Mouse (Mus musculus) heart, embryonic 14.5 days (tissue): ENCODE measurements around the gene Kat7. TPM values are rescaled to one million over a fixed set of nuclear protein-coding genes. Genes with fewer than 3 reads are reported as not detected.

ENCODE experiments used
- ATAC-seq: fragments of 200-750 bp; cut with Nextera tagmentation; 2 replicates; pipeline ENCODE4 v1.8.0; 2017; ENCODE audit warnings: low read depth, moderate TSS enrichment; ENCODE audit not compliant: insufficient number of reproducible peaks, insufficient read depth, low FRiP score
- H3K27ac ChIP-seq, 2 experiments: fragments of 200-500 bp in 1 of 2; fragments of 300-500 bp in 1 of 2; sonication (generic) in 1 of 2; replicated peaks in 1 of 2; 2 replicates each; pipeline ENCODE4 v1.5.1; 2012 to 2014; ENCODE audit warnings: low read depth in 2 of 2, low read length in 2 of 2, control low read depth in 1 of 2, mild to moderate bottlenecking in 1 of 2, mixed read lengths in 1 of 2; ENCODE audit not compliant: control insufficient read depth in 1 of 2, insufficient read depth in 1 of 2
- H3K27me3 ChIP-seq: fragments of 300-500 bp; sonication (generic); 2 replicates; pipeline ENCODE4 v1.6.1; 2014; ENCODE audit warnings: mild to moderate bottlenecking, low read length, control low read depth; ENCODE audit not compliant: control insufficient read depth, insufficient read depth
- H3K36me3 ChIP-seq: fragments of 300-500 bp; sonication (generic); 2 replicates; pipeline ENCODE4 v1.6.1; 2014; ENCODE audit warnings: mild to moderate bottlenecking, control low read depth, low read length, mixed read lengths; ENCODE audit not compliant: control insufficient read depth, insufficient read depth
- H3K4me1 ChIP-seq, 2 experiments: fragments of 200-500 bp in 1 of 2; fragments of 300-500 bp in 1 of 2; sonication (generic) in 1 of 2; 2 replicates each; pipeline ENCODE4 v1.6.1; 2012 to 2014; ENCODE audit warnings: low read length in 2 of 2, control low read depth in 1 of 2, mixed read lengths in 1 of 2; ENCODE audit not compliant: control insufficient read depth in 2 of 2, insufficient read depth in 2 of 2
- H3K4me2 ChIP-seq: fragments of 300-500 bp; sonication (generic); 2 replicates; pipeline ENCODE4 v1.6.1; 2014; ENCODE audit warnings: mild to moderate bottlenecking, low read length
- H3K4me3 ChIP-seq, 2 experiments: fragments of 200-500 bp in 1 of 2; fragments of 300-500 bp in 1 of 2; sonication (generic) in 1 of 2; 2 replicates each; pipeline ENCODE4 v1.5.1; 2012 to 2014; ENCODE audit warnings: low read length in 2 of 2, mild to moderate bottlenecking in 2 of 2, control low read depth in 1 of 2, low read depth in 1 of 2, moderate library complexity in 1 of 2; ENCODE audit not compliant: control insufficient read depth in 1 of 2, insufficient read depth in 1 of 2
- H3K9ac ChIP-seq: fragments of 300-500 bp; sonication (generic); 2 replicates; pipeline ENCODE4 v1.6.1; 2014; ENCODE audit warnings: mild to moderate bottlenecking, low read length
- H3K9me3 ChIP-seq: fragments of 300-500 bp; sonication (generic); 2 replicates; pipeline ENCODE4 v1.6.1; 2016; ENCODE audit warnings: low read length, control low read depth; ENCODE audit not compliant: control insufficient read depth
- WGBS: fragments of 180-500 bp; shearing (Covaris S2); extraction: QIAGEN DNeasy Blood & Tissue Kit; methylation state at CpG from one replicate; pipeline ENCODE4 v1.1.7; 2014; 5-methylcytosine and 5-hydroxymethylcytosine counted together
- polyA plus RNA-seq: library from polyadenylated mRNA; unstranded; fragments of >200 nt; fragmentation: Nextera tagmentation; extraction: Ambion mirVana; gene quantifications from 2 replicates; pipeline ENCODE4 v1.2.1, GENCODE M21; 2014

The Kat7 gene
- polyA plus RNA-seq, 1 experiment from 2014 or later = 45.6 TPM

- Histone ChIP-seq H3K27ac (no peak overlapping the region), H3K9me3 (no peaks in the 10 kb centered on the region), H3K4me3 (no peak overlapping the region), H3K4me2 (no peak overlapping the region), H3K27me3 (no peaks in the 10 kb centered on the region), H3K36me3 (no peaks in the 10 kb centered on the region), H3K4me1 (peaks cover 4 to 20% of the 10 kb centered on the region in 2 experiments), H3K9ac (no peak overlapping the region)
- WGBS = 76% methylated on average over 7 of the region's 7 CpGs
- ATAC-seq = no peak
Measured at GRCm38 (mm10) chr11:95315215-95315955, 5.3 kb upstream of the Kat7 start.

- H3K27me3 ChIP-seq = no peaks in the 10 kb centered on the region
- WGBS = 30% methylated on average over 5 of the region's 5 CpGs
- peak overlapping the region in 1 of 2 experiments; percentile 84; a peak in 2 of 4 replicates for H3K4me3 ChIP-seq
- H3K4me2 ChIP-seq = peak overlapping the region; percentile 79
- no peak for ATAC-seq
- H3K9me3 ChIP-seq = no peaks in the 10 kb centered on the region
- peak overlapping the region; percentile 88 for H3K9ac ChIP-seq
- peak overlapping the region in 1 of 2 experiments; percentile 98; a peak in 2 of 4 replicates for H3K27ac ChIP-seq
- H3K36me3 ChIP-seq = peaks cover under 1% of the 10 kb centered on the region; the same call in 1 of the 2 replicates
- H3K4me1 ChIP-seq = peaks cover 4 to 27% of the 10 kb centered on the region in 2 experiments
Measured at GRCm38 (mm10) chr11:95311425-95311807, 1.4 kb upstream of the Kat7 start.

GRCm38 (mm10) chr11:95310648-95311424 lies 790 bp upstream of the Kat7 start:
- 5% methylated on average over 17 of the region's 17 CpGs for WGBS
- peak overlapping the region; percentile 84 for H3K4me3 ChIP-seq
- no peak for ATAC-seq
- no peaks in the 10 kb centered on the region for H3K27me3 ChIP-seq
- peak overlapping the region; percentile 79 for H3K4me2 ChIP-seq
- H3K9me3 ChIP-seq = no peaks in the 10 kb centered on the region
- peaks cover 6% of the 10 kb centered on the region for H3K36me3 ChIP-seq
- H3K27ac ChIP-seq = peak overlapping the region; percentile 94 to 98
- H3K9ac ChIP-seq = peak overlapping the region; percentile 88
- H3K4me1 ChIP-seq = peaks cover 4 to 27% of the 10 kb centered on the region in 2 experiments

- ATAC-seq = peak; percentile 94
- WGBS = under 1% methylated on average over 37 of the region's 37 CpGs
- Histone ChIP-seq H3K4me3 (peak overlapping the region; percentile 84 to 87), H3K27ac (peak overlapping the region; percentile 96 to 98), H3K36me3 (peaks cover 17% of the 10 kb centered on the region), H3K9me3 (no peaks in the 10 kb centered on the region), H3K9ac (peak overlapping the region; percentile 99), H3K4me1 (peaks cover 4 to 22% of the 10 kb centered on the region in 2 experiments), H3K4me2 (peak overlapping the region; percentile 92), H3K27me3 (no peaks in the 10 kb centered on the region)
Measured at GRCm38 (mm10) chr11:95309510-95310006, 488 bp downstream of the Kat7 start.

- Histone ChIP-seq H3K4me1 (peaks cover 4 to 26% of the 10 kb centered on the region in 2 experiments), H3K27ac (no peak overlapping the region), H3K27me3 (no peaks in the 10 kb centered on the region), H3K36me3 (peaks cover 33% of the 10 kb centered on the region), H3K9ac (no peak overlapping the region), H3K9me3 (no peaks in the 10 kb centered on the region), H3K4me3 (no peak overlapping the region), H3K4me2 (no peak overlapping the region)
- 79% methylated on average over 8 of the region's 8 CpGs for WGBS
- ATAC-seq = no peak
Measured at GRCm38 (mm10) chr11:95307526-95307925, 2.5 kb downstream of the Kat7 start.

- Histone ChIP-seq H3K27ac (no peak overlapping the region), H3K9me3 (no peaks in the 10 kb centered on the region), H3K36me3 (peaks cover 53% of the 10 kb centered on the region), H3K9ac (no peak overlapping the region), H3K4me1 (peaks cover 0 to 15% of the 10 kb centered on the region in 2 experiments; a peak in 2 of 4 replicates), H3K27me3 (no peaks in the 10 kb centered on the region), H3K4me2 (no peak overlapping the region), H3K4me3 (no peak overlapping the region)
- ATAC-seq = no peak
- 91% methylated on average over 7 of the region's 7 CpGs for WGBS
Measured at GRCm38 (mm10) chr11:95305600-95305999, 4.4 kb downstream of the Kat7 start.

GRCm38 (mm10) chr11:95301772-95302171 lies 8.3 kb downstream of the Kat7 start:
- Histone ChIP-seq H3K4me2 (no peak overlapping the region), H3K9me3 (no peaks in the 10 kb centered on the region), H3K9ac (no peak overlapping the region), H3K4me1 (peaks cover 0 to 4% of the 10 kb centered on the region in 2 experiments; a peak in 1 of 4 replicates), H3K36me3 (peaks cover 90% of the 10 kb centered on the region), H3K27ac (no peak overlapping the region), H3K4me3 (no peak overlapping the region), H3K27me3 (no peaks in the 10 kb centered on the region)
- no peak for ATAC-seq
- 96% methylated on average over 3 of the region's 3 CpGs for WGBS
